Mouse (Mus musculus): ENCODE results near the gene Nicn1. TPM values are rescaled to one million over a fixed set of nuclear protein-coding genes. Genes with fewer than 3 reads are reported as not detected.

Gene Nicn1
- polyA plus RNA-seq, 1 experiment from 2014 or later = 136 TPM

- Histone ChIP-seq H3K4me1 (peaks cover 29% of the 10 kb centered on the region), H3K4me2 (peak overlapping the region; percentile 71), H3K9ac (replicated peaks) (peak overlapping the region; percentile 84), H3K27me3 (replicated peaks) (no peaks in the 10 kb centered on the region), H3K36me3 (peaks cover 7% of the 10 kb centered on the region), H3K27ac (replicated peaks) (no peak overlapping the region), H3K9me3 (replicated peaks) (no peaks in the 10 kb centered on the region), H3K4me3 (replicated peaks) (peak overlapping the region; percentile 74)
- ATAC-seq (ENCODE audit: low FRiP score) = no peak
- 61% methylated on average over 10 of the region's 10 CpGs for WGBS
Observed at GRCm38 (mm10) chr9:108340258-108341138, 50.3 kb downstream of the Nicn1 start.

GRCm38 (mm10) chr9:108341139-108341475, 50.9 kb downstream of the Nicn1 start:
- H3K4me3 ChIP-seq (replicated peaks) = no peak overlapping the region
- H3K27ac ChIP-seq (replicated peaks) = no peak overlapping the region
- no peaks in the 10 kb centered on the region for H3K27me3 ChIP-seq (replicated peaks)
- H3K9me3 ChIP-seq (replicated peaks) = no peaks in the 10 kb centered on the region
- peaks cover 3% of the 10 kb centered on the region for H3K36me3 ChIP-seq
- no peak for ATAC-seq (ENCODE audit: low FRiP score)
- peaks cover 33% of the 10 kb centered on the region for H3K4me1 ChIP-seq
- H3K4me2 ChIP-seq = 0 out of 2 replicates have a peak overlapping the region, but pooled peaks have one; percentile 71
- WGBS = 85% methylated on average over 5 of the region's 5 CpGs
- no peak overlapping the region for H3K9ac ChIP-seq (replicated peaks)

- H3K36me3 ChIP-seq = no peaks in the 10 kb centered on the region; the same call in 1 of the 2 replicates
- no peak for ATAC-seq (ENCODE audit: low FRiP score)
Observed at GRCm38 (mm10) chr9:108341801-108342200, 51.6 kb downstream of the Nicn1 start.

GRCm38 (mm10) chr9:108342301-108342831, 52.1 kb downstream of the Nicn1 start:
- Histone ChIP-seq H3K9ac (replicated peaks) (no peak overlapping the region), H3K4me1 (peaks cover 39% of the 10 kb centered on the region), H3K27me3 (replicated peaks) (no peaks in the 10 kb centered on the region), H3K27ac (replicated peaks) (peak overlapping the region; percentile 58), H3K4me2 (no peak overlapping the region), H3K36me3 (no peaks in the 10 kb centered on the region; the same call in 1 of the 2 replicates), H3K9me3 (replicated peaks) (no peaks in the 10 kb centered on the region), H3K4me3 (replicated peaks) (no peak overlapping the region)
- 47% methylated on average over 5 of the region's 5 CpGs for WGBS
- ATAC-seq (ENCODE audit: low FRiP score) = no peak

More at GRCm38 (mm10) chr9:108341801-108342200, 51.6 kb downstream of the Nicn1 start:
- Histone ChIP-seq H3K27ac (replicated peaks) (no peak overlapping the region), H3K4me1 (peaks cover 37% of the 10 kb centered on the region), H3K27me3 (replicated peaks) (no peaks in the 10 kb centered on the region), H3K4me3 (replicated peaks) (no peak overlapping the region), H3K9ac (replicated peaks) (no peak overlapping the region), H3K9me3 (replicated peaks) (no peaks in the 10 kb centered on the region), H3K4me2 (no peak overlapping the region)

GRCm38 (mm10) chr9:108343331-108343730, 53.1 kb downstream of the Nicn1 start:
- 86% methylated on average over 3 of the region's 3 CpGs for WGBS
- Histone ChIP-seq H3K4me2 (no peak overlapping the region), H3K27ac (replicated peaks) (no peak overlapping the region), H3K9me3 (replicated peaks) (no peaks in the 10 kb centered on the region), H3K4me3 (replicated peaks) (no peak overlapping the region), H3K36me3 (no peaks in the 10 kb centered on the region), H3K27me3 (replicated peaks) (no peaks in the 10 kb centered on the region), H3K9ac (replicated peaks) (no peak overlapping the region), H3K4me1 (peaks cover 37% of the 10 kb centered on the region)
- ATAC-seq (ENCODE audit: low FRiP score) = no peak

- Histone ChIP-seq H3K4me3 (replicated peaks) (no peak overlapping the region), H3K27ac (replicated peaks) (no peak overlapping the region), H3K4me1 (peaks cover 37% of the 10 kb centered on the region), H3K4me2 (no peak overlapping the region), H3K27me3 (replicated peaks) (no peaks in the 10 kb centered on the region), H3K9me3 (replicated peaks) (no peaks in the 10 kb centered on the region), H3K36me3 (no peaks in the 10 kb centered on the region), H3K9ac (replicated peaks) (no peak overlapping the region)
- WGBS = 92% methylated on average over 1 of the region's 1 CpGs
- no peak for ATAC-seq (ENCODE audit: low FRiP score)
Observed at GRCm38 (mm10) chr9:108343835-108344234, 53.6 kb downstream of the Nicn1 start.

- H3K9me3 ChIP-seq (replicated peaks) = no peaks in the 10 kb centered on the region
- no peak overlapping the region for H3K4me2 ChIP-seq
- H3K27me3 ChIP-seq (replicated peaks) = no peaks in the 10 kb centered on the region
- H3K4me3 ChIP-seq (replicated peaks) = no peak overlapping the region
- 88% methylated on average over 4 of the region's 4 CpGs for WGBS
- H3K9ac ChIP-seq (replicated peaks) = no peak overlapping the region
- H3K27ac ChIP-seq (replicated peaks) = no peak overlapping the region
- H3K4me1 ChIP-seq = peaks cover 42% of the 10 kb centered on the region
- H3K36me3 ChIP-seq = no peaks in the 10 kb centered on the region
- ATAC-seq (ENCODE audit: low FRiP score) = no peak
Observed at GRCm38 (mm10) chr9:108344471-108344870, 54.2 kb downstream of the Nicn1 start.

Other genes starting within 250 kb of the Nicn1 start
- 22.0 and 28.9 TPM in 2 replicates for gene Gmppb, start 241.2 kb upstream of the Nicn1 start, polyA plus RNA-seq (2015; fragmentation: Nextera tagmentation; extraction: Ambion mirVana)
- 2.2 and 2.8 TPM in 2 replicates for gene Amigo3, start 237.3 kb upstream of the Nicn1 start, polyA plus RNA-seq (2015; fragmentation: Nextera tagmentation; extraction: Ambion mirVana)
- gene Mst1, start 210.0 kb upstream of the Nicn1 start, polyA plus RNA-seq (2015; fragmentation: Nextera tagmentation; extraction: Ambion mirVana) = 0.50 TPM in 1 of 2 replicates, not detected in the other
- 44.3 and 51.6 TPM in 2 replicates for gene Rnf123, start 207.1 kb upstream of the Nicn1 start, polyA plus RNA-seq (2015; fragmentation: Nextera tagmentation; extraction: Ambion mirVana)
- gene Apeh, start 195.8 kb upstream of the Nicn1 start, polyA plus RNA-seq (2015; fragmentation: Nextera tagmentation; extraction: Ambion mirVana) = 52.3 and 53.5 TPM in 2 replicates
- 8.8 and 9.7 TPM in 2 replicates for gene Bsn, start 100.0 kb upstream of the Nicn1 start, polyA plus RNA-seq (2015; fragmentation: Nextera tagmentation; extraction: Ambion mirVana)
- 64.0 and 70.4 TPM in 2 replicates for gene Dag1, start 26.5 kb upstream of the Nicn1 start, polyA plus RNA-seq (2015; fragmentation: Nextera tagmentation; extraction: Ambion mirVana)
- gene Amt, start 6.4 kb downstream of the Nicn1 start, polyA plus RNA-seq (2015; fragmentation: Nextera tagmentation; extraction: Ambion mirVana) = 24.2 and 30.5 TPM in 2 replicates
- gene Rhoa, start 15.7 kb downstream of the Nicn1 start, polyA plus RNA-seq (2015; fragmentation: Nextera tagmentation; extraction: Ambion mirVana) = 261 and 304 TPM in 2 replicates
- 49.2 and 52.0 TPM in 2 replicates for gene Tcta, start 15.7 kb downstream of the Nicn1 start, polyA plus RNA-seq (2015; fragmentation: Nextera tagmentation; extraction: Ambion mirVana)
- gene Gpx1, start 48.5 kb downstream of the Nicn1 start, polyA plus RNA-seq (2015; fragmentation: Nextera tagmentation; extraction: Ambion mirVana) = 460 and 559 TPM in 2 replicates
- gene Usp4, start 57.4 kb downstream of the Nicn1 start, polyA plus RNA-seq (2015; fragmentation: Nextera tagmentation; extraction: Ambion mirVana) = 110 and 111 TPM in 2 replicates
- 1.1 and 1.3 TPM in 2 replicates for gene 1700102P08Rik, start 102.4 kb downstream of the Nicn1 start, polyA plus RNA-seq (2015; fragmentation: Nextera tagmentation; extraction: Ambion mirVana)
- gene Ccdc36, start 138.1 kb downstream of the Nicn1 start, polyA plus RNA-seq (2015; fragmentation: Nextera tagmentation; extraction: Ambion mirVana) = 1.3 and 1.7 TPM in 2 replicates
- not detected in 2 replicates for gene BC048562, start 146.1 kb downstream of the Nicn1 start, polyA plus RNA-seq (2015; fragmentation: Nextera tagmentation; extraction: Ambion mirVana)
- gene Ccdc71, start 170.1 kb downstream of the Nicn1 start, polyA plus RNA-seq (2015; fragmentation: Nextera tagmentation; extraction: Ambion mirVana) = 53.7 and 64.4 TPM in 2 replicates
- 58.4 and 59.8 TPM in 2 replicates for gene Klhdc8b, start 171.2 kb downstream of the Nicn1 start, polyA plus RNA-seq (2015; fragmentation: Nextera tagmentation; extraction: Ambion mirVana)
- gene Lamb2, start 189.3 kb downstream of the Nicn1 start, polyA plus RNA-seq (2015; fragmentation: Nextera tagmentation; extraction: Ambion mirVana) = 17.5 and 18.8 TPM in 2 replicates
- 66.1 and 68.0 TPM in 2 replicates for gene Usp19, start 200.2 kb downstream of the Nicn1 start, polyA plus RNA-seq (2015; fragmentation: Nextera tagmentation; extraction: Ambion mirVana)
- gene Qars, start 217.3 kb downstream of the Nicn1 start, polyA plus RNA-seq (2015; fragmentation: Nextera tagmentation; extraction: Ambion mirVana) = 58.1 and 78.1 TPM in 2 replicates
- gene Qrich1, start 226.4 kb downstream of the Nicn1 start, polyA plus RNA-seq (2015; fragmentation: Nextera tagmentation; extraction: Ambion mirVana) = 111 and 114 TPM in 2 replicates